Mouse (Mus musculus) hindlimb bud, embryonic 11.5 days (tissue): Measurements from ENCODE around the gene Slc6a3.

Experiments
- DNase-seq: peaks from one replicate; pipeline ENCODE4 v3.0.0-alpha.2; 2012; ENCODE audit warnings: low read depth, low spot score; ENCODE audit errors: extremely low spot score

Slc6a3 gene

GRCm38 (mm10) chr13:73577277-73577676, 40.7 kb downstream of the Slc6a3 start:
- no peak for DNase-seq

GRCm38 (mm10) chr13:73591488-73591887, 54.9 kb downstream of the Slc6a3 start:
- no peak for DNase-seq

GRCm38 (mm10) chr13:73592546-73592945, 56.0 kb downstream of the Slc6a3 start:
- no peak for DNase-seq

- no peak for DNase-seq
These were observed 59.7 kb downstream of the Slc6a3 start for GRCm38 (mm10) chr13:73596276-73596675.

GRCm38 (mm10) chr13:73600217-73600616, 63.7 kb downstream of the Slc6a3 start:
- DNase-seq = no peak

- no peak for DNase-seq
These were observed 66.5 kb downstream of the Slc6a3 start for GRCm38 (mm10) chr13:73603046-73603445.

GRCm38 (mm10) chr13:73603522-73604155, 67.1 kb downstream of the Slc6a3 start, which contains the start of gene Clptm1l:
Gene Clptm1l, plus strand, starts transcription at chr13:73604006.
- peak; percentile 67 for DNase-seq

GRCm38 (mm10) chr13:73604156-73604957, 67.8 kb downstream of the Slc6a3 start:
- DNase-seq = no peak

GRCm38 (mm10) chr13:73618406-73618805, 81.9 kb downstream of the Slc6a3 start:
- no peak for DNase-seq

- DNase-seq = no peak
These were observed 84.1 kb downstream of the Slc6a3 start for GRCm38 (mm10) chr13:73620637-73621036.

GRCm38 (mm10) chr13:73626410-73626744, 89.8 kb downstream of the Slc6a3 start:
- DNase-seq = no peak

GRCm38 (mm10) chr13:73626745-73627549, 90.4 kb downstream of the Slc6a3 start, which contains the start of gene Tert:
Gene Tert, plus strand, starts transcription at chr13:73626911.
- DNase-seq = peak; percentile 30
